Mouse (Mus musculus): ENCODE data around the gene Mettl25. TPM values are rescaled to one million over a fixed set of nuclear protein-coding genes. Genes with fewer than 3 reads are reported as not detected.

Gene Mettl25
- polyA plus RNA-seq, 1 experiment = 5.9 TPM

GRCm38 (mm10) chr10:105806259-105807010 is 34.7 kb downstream of the Mettl25 start:
- DNase-seq = no peak
- Histone ChIP-seq H3K27me3 (ENCODE audit: control insufficient read depth, insufficient read depth, low read length) (no peaks in the 10 kb centered on the region), H3K4me1 (replicated peaks; ENCODE audit: control insufficient read depth, insufficient read depth, low read length) (no peaks in the 10 kb centered on the region), H3K36me3 (ENCODE audit: control insufficient read depth, insufficient read depth, low read length) (no peaks in the 10 kb centered on the region), H3K4me3 (ENCODE audit: control insufficient read depth, insufficient read depth, low read length) (no peak overlapping the region), H3K27ac (ENCODE audit: control insufficient read depth, insufficient read depth, low read length) (no peak overlapping the region)
- 92% methylated on average over 7 of the region's 7 CpGs for WGBS
- no peak for TF ChIP-seq CTCF (IDR thresholded peaks at IDR 0.05; ENCODE audit: borderline replicate concordance, control insufficient read depth, extremely low read depth, insufficient read depth, low read length, poor library complexity)
- no peak for TF ChIP-seq POLR2A (IDR thresholded peaks at IDR 0.05; ENCODE audit: control insufficient read depth, extremely low read depth, insufficient read depth, low read length, poor library complexity)

DNA sequence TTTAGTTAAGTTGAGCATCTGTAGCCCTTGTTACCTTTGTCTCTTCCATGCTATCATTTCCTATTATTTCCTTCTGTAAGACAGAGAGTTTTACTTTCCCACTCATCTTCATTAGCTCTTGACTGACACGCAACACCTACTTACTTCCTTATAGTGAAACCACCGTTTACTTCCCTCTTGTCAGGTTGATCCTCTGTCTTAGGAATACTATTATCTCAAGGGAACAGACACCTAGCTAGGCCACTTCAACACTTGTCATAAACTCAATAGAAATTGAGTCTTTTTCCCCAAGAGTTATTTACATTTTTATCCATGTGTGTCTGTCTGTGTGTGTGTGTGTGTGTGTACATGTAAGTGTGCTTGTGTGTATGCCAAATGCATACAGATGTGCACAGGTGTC is 37.7 kb downstream of the Mettl25 start:
- TF ChIP-seq POLR2A (IDR thresholded peaks at IDR 0.05; ENCODE audit: control insufficient read depth, extremely low read depth, insufficient read depth, low read length, poor library complexity) (no peak), CTCF (IDR thresholded peaks at IDR 0.05; ENCODE audit: borderline replicate concordance, control insufficient read depth, extremely low read depth, insufficient read depth, low read length, poor library complexity) (no peak)
- 67% methylated on average over 2 of the region's 2 CpGs for WGBS
- H3K27me3 ChIP-seq (ENCODE audit: control insufficient read depth, insufficient read depth, low read length) = no peaks in the 10 kb centered on the region
- no peaks in the 10 kb centered on the region for H3K36me3 ChIP-seq (ENCODE audit: control insufficient read depth, insufficient read depth, low read length)
- no peak for DNase-seq
- no peak overlapping the region for H3K4me3 ChIP-seq (ENCODE audit: control insufficient read depth, insufficient read depth, low read length)
- H3K4me1 ChIP-seq (replicated peaks; ENCODE audit: control insufficient read depth, insufficient read depth, low read length) = no peaks in the 10 kb centered on the region
- H3K27ac ChIP-seq (ENCODE audit: control insufficient read depth, insufficient read depth, low read length) = no peak overlapping the region

DNA sequence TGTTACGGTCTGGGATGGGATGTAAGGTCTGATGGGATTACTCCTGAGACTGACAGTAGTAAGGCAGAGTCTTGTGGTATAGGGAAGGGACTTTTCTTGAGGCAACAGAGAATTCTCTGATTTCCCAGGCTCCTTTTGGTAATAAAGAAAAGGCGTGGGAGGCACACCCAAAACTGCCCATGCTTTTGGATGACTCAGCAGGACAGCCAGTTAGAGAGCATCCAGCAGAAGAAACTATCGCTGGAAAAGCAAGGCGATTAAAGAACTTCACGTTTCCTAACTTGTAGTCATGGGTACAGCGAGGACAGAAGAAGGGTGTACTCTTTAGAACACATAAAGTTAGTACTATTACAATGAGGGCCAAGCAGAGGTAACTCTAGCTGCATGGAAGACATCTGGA is 39.0 kb downstream of the Mettl25 start:
- 98% methylated on average over 6 of the region's 6 CpGs for whole genome bisulfite sequencing
- no peaks in the 10 kb centered on the region for H3K27me3 ChIP-seq (ENCODE audit: control insufficient read depth, insufficient read depth, low read length)
- no peak for TF ChIP-seq CTCF (IDR thresholded peaks at IDR 0.05; ENCODE audit: borderline replicate concordance, control insufficient read depth, extremely low read depth, insufficient read depth, low read length, poor library complexity)
- TF ChIP-seq POLR2A (IDR thresholded peaks at IDR 0.05; ENCODE audit: control insufficient read depth, extremely low read depth, insufficient read depth, low read length, poor library complexity) = no peak
- H3K4me1 ChIP-seq (replicated peaks; ENCODE audit: control insufficient read depth, insufficient read depth, low read length) = no peaks in the 10 kb centered on the region
- no peaks in the 10 kb centered on the region for H3K36me3 ChIP-seq (ENCODE audit: control insufficient read depth, insufficient read depth, low read length)
- no peak overlapping the region for H3K27ac ChIP-seq (ENCODE audit: control insufficient read depth, insufficient read depth, low read length)
- no peak overlapping the region for H3K4me3 ChIP-seq (ENCODE audit: control insufficient read depth, insufficient read depth, low read length)
- no peak for DNase-seq

GRCm38 (mm10) chr10:105801147-105801546 is 40.0 kb downstream of the Mettl25 start:
- H3K27ac ChIP-seq (ENCODE audit: control insufficient read depth, insufficient read depth, low read length) = no peak overlapping the region
- H3K27me3 ChIP-seq (ENCODE audit: control insufficient read depth, insufficient read depth, low read length) = no peaks in the 10 kb centered on the region
- WGBS = 97% methylated on average over 6 of the region's 6 CpGs
- H3K36me3 ChIP-seq (ENCODE audit: control insufficient read depth, insufficient read depth, low read length) = no peaks in the 10 kb centered on the region
- no peak overlapping the region for H3K4me3 ChIP-seq (ENCODE audit: control insufficient read depth, insufficient read depth, low read length)
- H3K4me1 ChIP-seq (replicated peaks; ENCODE audit: control insufficient read depth, insufficient read depth, low read length) = no peaks in the 10 kb centered on the region
- DNase-seq = no peak
- no peak for TF ChIP-seq POLR2A (IDR thresholded peaks at IDR 0.05; ENCODE audit: control insufficient read depth, extremely low read depth, insufficient read depth, low read length, poor library complexity)
- TF ChIP-seq CTCF (IDR thresholded peaks at IDR 0.05; ENCODE audit: borderline replicate concordance, control insufficient read depth, extremely low read depth, insufficient read depth, low read length, poor library complexity) = no peak

- no peak for DNase-seq
- Histone ChIP-seq H3K27me3 (ENCODE audit: control insufficient read depth, insufficient read depth, low read length) (no peaks in the 10 kb centered on the region), H3K36me3 (ENCODE audit: control insufficient read depth, insufficient read depth, low read length) (no peaks in the 10 kb centered on the region), H3K4me3 (ENCODE audit: control insufficient read depth, insufficient read depth, low read length) (no peak overlapping the region), H3K4me1 (replicated peaks; ENCODE audit: control insufficient read depth, insufficient read depth, low read length) (no peaks in the 10 kb centered on the region), H3K27ac (ENCODE audit: control insufficient read depth, insufficient read depth, low read length) (no peak overlapping the region)
- no peak for TF ChIP-seq CTCF (IDR thresholded peaks at IDR 0.05; ENCODE audit: borderline replicate concordance, control insufficient read depth, extremely low read depth, insufficient read depth, low read length, poor library complexity)
- WGBS = 97% methylated on average over 8 of the region's 8 CpGs
Measured at GRCm38 (mm10) chr10:105797250-105797924, 43.8 kb downstream of the Mettl25 start.

DNA sequence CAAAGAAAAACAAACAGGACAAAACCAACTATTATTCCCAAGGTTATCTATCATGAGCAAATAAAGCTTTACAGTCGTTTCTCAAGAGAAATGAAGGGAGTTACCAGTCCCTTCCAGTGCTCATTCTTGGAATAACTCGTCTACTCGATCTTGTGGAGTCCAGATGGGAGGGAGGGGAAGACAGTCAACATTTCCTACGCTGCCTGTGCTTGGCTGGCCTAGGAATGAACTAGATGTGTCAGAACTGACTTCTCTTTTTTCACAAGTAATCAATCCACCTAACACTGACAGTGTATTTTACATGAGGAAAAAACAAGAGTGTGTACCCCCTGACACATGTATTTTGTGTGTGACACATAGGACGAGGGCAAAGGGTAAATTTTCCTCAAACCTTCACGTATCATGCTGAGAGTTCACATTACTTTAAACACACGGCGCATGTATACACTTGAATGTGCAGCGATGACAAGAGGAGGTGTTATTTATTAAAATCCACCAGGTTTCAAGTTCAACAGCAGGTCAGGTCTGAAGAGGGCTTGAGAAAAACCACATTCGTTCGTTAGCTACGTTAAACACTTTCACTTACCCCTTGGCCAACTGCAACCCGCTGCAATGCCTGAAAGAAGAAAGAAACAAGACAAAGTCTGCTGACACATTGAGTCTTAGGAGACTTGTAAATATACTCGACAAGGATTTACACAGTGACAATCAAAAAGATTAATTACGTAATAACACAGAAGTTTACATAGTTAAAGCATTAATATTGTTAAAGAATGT is 47.2 kb downstream of the Mettl25 start:
- Histone ChIP-seq H3K36me3 (ENCODE audit: control insufficient read depth, insufficient read depth, low read length) (no peaks in the 10 kb centered on the region), H3K27ac (ENCODE audit: control insufficient read depth, insufficient read depth, low read length) (no peak overlapping the region), H3K4me1 (replicated peaks; ENCODE audit: control insufficient read depth, insufficient read depth, low read length) (no peaks in the 10 kb centered on the region), H3K27me3 (ENCODE audit: control insufficient read depth, insufficient read depth, low read length) (no peaks in the 10 kb centered on the region), H3K4me3 (ENCODE audit: control insufficient read depth, insufficient read depth, low read length) (no peak overlapping the region)
- WGBS = 91% methylated on average over 15 of the region's 15 CpGs
- no peak for DNase-seq
- TF ChIP-seq POLR2A (IDR thresholded peaks at IDR 0.05; ENCODE audit: control insufficient read depth, extremely low read depth, insufficient read depth, low read length, poor library complexity) (no peak), CTCF (IDR thresholded peaks at IDR 0.05; ENCODE audit: borderline replicate concordance, control insufficient read depth, extremely low read depth, insufficient read depth, low read length, poor library complexity) (no peak)
